Mouse (Mus musculus) large intestine, adult 2 months (tissue): ENCODE results near the gene Ifne. TPM values are rescaled to one million over a fixed set of nuclear protein-coding genes. Genes with fewer than 3 reads are reported as not detected.

Experiments used
- DNase-seq: peaks from one replicate; pipeline ENCODE4 v3.0.0-alpha.2; 2012; ENCODE audit warnings: low read depth, low spot score
- WGBS: fragments of 180-500 bp; shearing (Covaris S2); methylation state at CpG from one replicate; pipeline ENCODE4 v1.1.7; 2018; 5-methylcytosine and 5-hydroxymethylcytosine counted together
- polyA plus RNA-seq: library from polyadenylated mRNA; depleted of rRNA; stranded (reverse); fragments of >200 nt; gene quantifications from 2 replicates; pipeline ENCODE4 v1.2.3, GENCODE M21; 2012; rRNA removed

Gene Ifne
- not detected in 2 replicates for polyA plus RNA-seq

GRCm38 (mm10) chr4:88880101-88880500 is at the start of gene Ifne:
Gene Ifne (minus strand): TSS chr4:88880201.
- DNase-seq, result no peak
- WGBS, result 80% methylated on average over 8 of the region's 8 CpGs

- WGBS, result 24% methylated on average over 4 of the region's 4 CpGs
These were observed 48.5 kb upstream of the Ifne start for GRCm38 (mm10) chr4:88928341-88929102.

GRCm38 (mm10) chr4:88927850-88928249 is 47.8 kb upstream of the Ifne start:
- 63% methylated on average over 2 of the region's 2 CpGs for whole genome bisulfite sequencing
- DNase-seq, result no peak

More at GRCm38 (mm10) chr4:88928341-88929102, 48.5 kb upstream of the Ifne start:
- no peak for DNase-seq

- no peak for DNase-seq
- 93% methylated on average over 1 of the region's 1 CpGs for WGBS
These were observed 46.6 kb upstream of the Ifne start for GRCm38 (mm10) chr4:88926637-88927036.

GRCm38 (mm10) chr4:88926082-88926481 is 46.1 kb upstream of the Ifne start:
- no peak for DNase-seq
- 60% methylated on average over 1 of the region's 1 CpGs for WGBS

GRCm38 (mm10) chr4:88925456-88925855 is 45.5 kb upstream of the Ifne start:
- WGBS, result 96% methylated on average over 2 of the region's 2 CpGs
- no peak for DNase-seq

- no peak for DNase-seq
- 41% methylated on average over 5 of the region's 5 CpGs for WGBS
These were observed 41.3 kb upstream of the Ifne start for GRCm38 (mm10) chr4:88921280-88921679.

- DNase-seq, result no peak
- 79% methylated on average over 5 of the region's 5 CpGs for WGBS
These were observed 37.9 kb upstream of the Ifne start for GRCm38 (mm10) chr4:88917770-88918460.

- 61% methylated on average over 4 of the region's 4 CpGs for WGBS
- DNase-seq, result no peak
These were observed 36.3 kb upstream of the Ifne start for GRCm38 (mm10) chr4:88916306-88916705.

- no peak for DNase-seq
- 79% methylated on average over 1 of the region's 1 CpGs for WGBS
These were observed 34.0 kb upstream of the Ifne start for GRCm38 (mm10) chr4:88913984-88914383.

- WGBS, result 89% methylated on average over 2 of the region's 2 CpGs
- no peak for DNase-seq
These were observed 32.9 kb upstream of the Ifne start for GRCm38 (mm10) chr4:88912882-88913281.

GRCm38 (mm10) chr4:88912187-88912586 is 32.2 kb upstream of the Ifne start:
- no peak for DNase-seq
- 45% methylated on average over 9 of the region's 9 CpGs for WGBS

GRCm38 (mm10) chr4:88909600-88910534 is 29.9 kb upstream of the Ifne start:
- WGBS, result 61% methylated on average over 10 of the region's 10 CpGs

GRCm38 (mm10) chr4:88893201-88893754 is 13.3 kb upstream of the Ifne start:
- no peak for DNase-seq

More at GRCm38 (mm10) chr4:88909600-88910534, 29.9 kb upstream of the Ifne start:
- DNase-seq, result no peak

- DNase-seq, result no peak
These were observed 8.2 kb upstream of the Ifne start for GRCm38 (mm10) chr4:88888236-88888635.

GRCm38 (mm10) chr4:88878772-88879171 is 1.2 kb downstream of the Ifne start:
- WGBS, result 70% methylated on average over 4 of the region's 4 CpGs
- DNase-seq, result no peak

- no peak for DNase-seq
- WGBS, result 42% methylated on average over 10 of the region's 10 CpGs
These were observed 1.8 kb downstream of the Ifne start for GRCm38 (mm10) chr4:88878246-88878645.

GRCm38 (mm10) chr4:88876520-88876919 is 3.5 kb downstream of the Ifne start:
- no peak for DNase-seq
- 80% methylated on average over 4 of the region's 4 CpGs for whole genome bisulfite sequencing

GRCm38 (mm10) chr4:88875435-88876095 is 4.4 kb downstream of the Ifne start:
- DNase-seq, result no peak
- 58% methylated on average over 4 of the region's 4 CpGs for WGBS
